Mouse (Mus musculus): ENCODE measurements around the gene Dab1. TPM values are rescaled to one million over a fixed set of nuclear protein-coding genes. Genes with fewer than 3 reads are reported as not detected.

The Dab1 gene
- 33.3 and 35.8 TPM in 2 replicates for polyA plus RNA-seq (2012; rRNA removed)

DNA sequence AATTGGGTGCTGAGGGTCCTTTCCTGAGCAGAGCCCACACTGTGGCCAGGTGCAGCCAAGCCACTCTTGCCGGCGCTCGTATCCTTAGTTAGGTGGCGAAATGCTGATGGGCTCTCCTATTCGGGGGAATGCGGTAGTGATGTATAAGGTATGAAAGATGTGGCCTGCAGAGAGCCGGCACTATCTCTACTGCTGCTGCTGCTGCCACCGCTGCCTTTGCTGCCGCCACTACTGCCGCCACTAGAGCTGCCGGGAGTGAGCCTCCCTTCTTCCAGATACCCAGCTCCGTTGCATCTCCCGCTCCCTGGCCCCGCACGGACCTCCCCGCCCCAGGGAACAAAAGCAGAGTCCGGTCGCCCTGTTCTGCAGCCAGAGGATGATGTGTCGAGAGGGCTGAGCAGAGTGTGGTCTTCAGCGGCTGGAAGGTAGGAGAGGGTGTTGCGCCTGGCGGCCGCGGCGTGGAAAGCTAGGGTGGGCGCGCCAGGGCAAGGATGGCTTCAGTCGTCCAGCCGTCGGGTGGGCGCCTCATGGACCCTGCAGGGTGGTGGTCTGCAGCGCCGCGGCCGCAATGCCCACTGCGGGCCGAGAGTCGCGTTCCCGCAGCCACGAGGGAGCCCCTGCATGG lies at the start of gene Dab1:
Dab1 (plus strand) TSS at position 39 of the 625 bp plus-strand sequence.
- Histone ChIP-seq H3K27ac (ENCODE audit: insufficient read depth, low read length) (no peak within 1 kb of the TSS), H3K4me1 (ENCODE audit: control insufficient read depth, insufficient read depth, low read length) (no peaks in the 10 kb centered on the region), H3K4me3 (replicated peaks; ENCODE audit: insufficient read depth, low read depth, low read length) (peak within 1 kb of the TSS; percentile 15), H3K27me3 (ENCODE audit: control insufficient read depth, insufficient read depth, low read length) (no peaks in the 10 kb centered on the region; the same call in 1 of the 2 replicates)
- TF ChIP-seq POLR2A (IDR thresholded peaks at IDR 0.05; ENCODE audit: borderline replicate concordance, insufficient read depth, low read length): no peak
- TF ChIP-seq CTCF (IDR thresholded peaks at IDR 0.05; ENCODE audit: borderline replicate concordance, insufficient read depth, low read depth, low read length): no peak
- WGBS: 1% methylated on average over 41 of the region's 41 CpGs
- DNase-seq: peak; percentile 5 to 24

GRCm38 (mm10) chr4:103571721-103572352 lies 47.3 kb upstream of the Dab1 start:
- no peak overlapping the region for H3K4me3 ChIP-seq (replicated peaks; ENCODE audit: insufficient read depth, low read depth, low read length)
- H3K27me3 ChIP-seq (ENCODE audit: control insufficient read depth, insufficient read depth, low read length): no peaks in the 10 kb centered on the region
- TF ChIP-seq POLR2A (IDR thresholded peaks at IDR 0.05; ENCODE audit: borderline replicate concordance, insufficient read depth, low read length) (no peak), CTCF (IDR thresholded peaks at IDR 0.05; ENCODE audit: borderline replicate concordance, insufficient read depth, low read depth, low read length) (no peak)
- no peaks in the 10 kb centered on the region for H3K4me1 ChIP-seq (ENCODE audit: control insufficient read depth, insufficient read depth, low read length)
- H3K27ac ChIP-seq (ENCODE audit: insufficient read depth, low read length): no peak overlapping the region
- no peak for DNase-seq
- WGBS: 83% methylated on average over 4 of the region's 4 CpGs

DNA sequence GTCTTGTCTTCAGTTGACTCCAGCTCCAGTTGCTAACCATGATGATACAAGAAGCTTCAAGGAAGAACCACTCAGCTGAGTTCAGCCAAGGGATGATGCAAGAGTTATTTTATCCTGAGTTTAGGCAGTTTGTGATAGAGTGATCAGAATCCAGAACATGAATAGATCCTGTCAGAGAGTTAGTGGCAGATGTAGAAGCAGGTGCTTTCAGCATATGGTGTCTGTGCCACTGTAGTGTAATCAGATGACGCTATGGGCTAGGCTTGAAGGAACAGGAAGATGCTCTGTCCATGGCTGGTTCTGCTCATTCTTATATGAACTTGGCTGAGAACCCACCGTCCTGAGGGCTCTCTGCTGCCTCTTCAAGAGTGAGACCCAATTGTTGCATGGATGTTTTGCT lies 43.6 kb upstream of the Dab1 start:
- TF ChIP-seq POLR2A (IDR thresholded peaks at IDR 0.05; ENCODE audit: borderline replicate concordance, insufficient read depth, low read length): no peak
- TF ChIP-seq CTCF (IDR thresholded peaks at IDR 0.05; ENCODE audit: borderline replicate concordance, insufficient read depth, low read depth, low read length): no peak
- H3K4me1 ChIP-seq (ENCODE audit: control insufficient read depth, insufficient read depth, low read length): peaks cover 3% of the 10 kb centered on the region; the same call in 1 of the 2 replicates
- no peaks in the 10 kb centered on the region for H3K27me3 ChIP-seq (ENCODE audit: control insufficient read depth, insufficient read depth, low read length)
- H3K4me3 ChIP-seq (replicated peaks; ENCODE audit: insufficient read depth, low read depth, low read length): no peak overlapping the region
- WGBS: 73% methylated on average over 2 of the region's 2 CpGs
- DNase-seq: no peak
- H3K27ac ChIP-seq (ENCODE audit: insufficient read depth, low read length): no peak overlapping the region

- H3K27ac ChIP-seq (ENCODE audit: insufficient read depth, low read length): no peak overlapping the region
- no peak for DNase-seq
- no peak overlapping the region for H3K4me3 ChIP-seq (replicated peaks; ENCODE audit: insufficient read depth, low read depth, low read length)
- WGBS: 38% methylated on average over 6 of the region's 6 CpGs
- no peak for TF ChIP-seq POLR2A (IDR thresholded peaks at IDR 0.05; ENCODE audit: borderline replicate concordance, insufficient read depth, low read length)
- no peak for TF ChIP-seq CTCF (IDR thresholded peaks at IDR 0.05; ENCODE audit: borderline replicate concordance, insufficient read depth, low read depth, low read length)
- peaks cover 3% of the 10 kb centered on the region; the same call in 1 of the 2 replicates for H3K4me1 ChIP-seq (ENCODE audit: control insufficient read depth, insufficient read depth, low read length)
- no peaks in the 10 kb centered on the region for H3K27me3 ChIP-seq (ENCODE audit: control insufficient read depth, insufficient read depth, low read length)
These were observed 42.9 kb upstream of the Dab1 start for GRCm38 (mm10) chr4:103576305-103576704.

DNA sequence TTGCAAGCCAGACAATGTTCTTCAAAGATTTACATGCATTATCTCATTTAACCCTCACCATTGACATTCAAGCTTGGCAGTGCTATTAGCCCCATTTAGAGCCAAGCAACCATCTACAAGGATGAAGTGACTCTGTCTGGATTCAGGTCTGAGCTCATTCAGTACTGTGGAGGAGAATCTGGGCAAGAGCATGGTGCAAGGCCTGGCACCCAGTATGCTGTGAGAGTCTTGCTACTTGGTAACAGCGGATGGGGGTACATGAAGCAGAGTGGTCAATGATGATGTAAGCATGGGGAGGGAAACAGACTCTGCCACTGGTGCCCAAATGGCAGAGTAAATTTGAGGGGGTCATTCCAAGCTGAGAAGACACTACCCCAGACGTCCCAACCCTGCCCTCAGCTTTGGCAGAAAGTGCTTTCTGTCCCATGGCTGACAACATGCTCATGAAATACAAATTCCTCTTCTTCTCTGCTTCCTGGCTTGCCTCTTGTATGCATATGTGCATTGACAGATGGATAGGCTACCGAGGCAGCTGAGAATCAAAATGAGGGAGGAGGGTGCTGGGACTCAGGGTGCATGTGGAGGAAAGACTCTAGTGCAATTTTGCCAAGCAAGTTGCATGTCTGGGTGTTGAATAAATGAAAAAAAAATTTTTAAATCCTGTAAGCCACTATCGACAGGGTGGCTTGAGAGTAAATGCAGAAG lies 41.9 kb upstream of the Dab1 start:
- Histone ChIP-seq H3K27me3 (ENCODE audit: control insufficient read depth, insufficient read depth, low read length) (no peaks in the 10 kb centered on the region; the same call in 1 of the 2 replicates), H3K4me1 (ENCODE audit: control insufficient read depth, insufficient read depth, low read length) (peaks cover 3% of the 10 kb centered on the region; the same call in 1 of the 2 replicates), H3K4me3 (replicated peaks; ENCODE audit: insufficient read depth, low read depth, low read length) (no peak overlapping the region), H3K27ac (ENCODE audit: insufficient read depth, low read length) (no peak overlapping the region)
- WGBS: 26% methylated on average over 4 of the region's 4 CpGs
- peak in 1 of 2 experiments; percentile 8 for DNase-seq
- no peak for TF ChIP-seq CTCF (IDR thresholded peaks at IDR 0.05; ENCODE audit: borderline replicate concordance, insufficient read depth, low read depth, low read length)
- TF ChIP-seq POLR2A (IDR thresholded peaks at IDR 0.05; ENCODE audit: borderline replicate concordance, insufficient read depth, low read length): no peak

GRCm38 (mm10) chr4:103577821-103578220 lies 41.3 kb upstream of the Dab1 start:
- Histone ChIP-seq H3K4me1 (ENCODE audit: control insufficient read depth, insufficient read depth, low read length) (peaks cover 3% of the 10 kb centered on the region; the same call in 1 of the 2 replicates), H3K27me3 (ENCODE audit: control insufficient read depth, insufficient read depth, low read length) (no peaks in the 10 kb centered on the region; the same call in 1 of the 2 replicates), H3K4me3 (replicated peaks; ENCODE audit: insufficient read depth, low read depth, low read length) (no peak overlapping the region), H3K27ac (ENCODE audit: insufficient read depth, low read length) (no peak overlapping the region)
- no peak for TF ChIP-seq POLR2A (IDR thresholded peaks at IDR 0.05; ENCODE audit: borderline replicate concordance, insufficient read depth, low read length)
- TF ChIP-seq CTCF (IDR thresholded peaks at IDR 0.05; ENCODE audit: borderline replicate concordance, insufficient read depth, low read depth, low read length): no peak
- DNase-seq: peak in 1 of 2 experiments; percentile 3
- WGBS: 31% methylated on average over 7 of the region's 7 CpGs

DNA sequence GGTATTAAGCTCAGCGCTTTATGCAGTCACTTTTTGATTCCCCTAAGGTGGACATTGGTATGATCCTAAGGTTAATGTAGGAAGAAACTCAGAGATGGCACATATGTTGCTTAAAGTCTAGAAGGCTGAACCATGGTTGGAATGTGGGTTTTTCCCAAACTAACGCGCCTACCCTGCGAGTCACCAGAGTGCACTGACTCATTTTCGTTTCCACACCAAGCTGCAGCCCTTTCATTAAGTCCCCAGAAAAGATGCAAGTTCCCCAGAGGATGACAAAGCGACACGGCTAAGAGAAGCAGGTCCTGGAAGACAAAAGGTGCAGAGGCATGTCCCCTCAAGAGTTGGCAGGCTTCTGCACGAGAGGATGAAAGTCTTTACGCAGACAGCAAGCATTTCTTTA lies 39.1 kb upstream of the Dab1 start:
- DNase-seq: no peak
- WGBS: 91% methylated on average over 9 of the region's 9 CpGs
- Histone ChIP-seq H3K27me3 (ENCODE audit: control insufficient read depth, insufficient read depth, low read length) (no peaks in the 10 kb centered on the region; the same call in 1 of the 2 replicates), H3K4me1 (ENCODE audit: control insufficient read depth, insufficient read depth, low read length) (peaks cover 3% of the 10 kb centered on the region; the same call in 1 of the 2 replicates), H3K4me3 (replicated peaks; ENCODE audit: insufficient read depth, low read depth, low read length) (no peak overlapping the region), H3K27ac (ENCODE audit: insufficient read depth, low read length) (no peak overlapping the region)
- TF ChIP-seq POLR2A (IDR thresholded peaks at IDR 0.05; ENCODE audit: borderline replicate concordance, insufficient read depth, low read length) (no peak), CTCF (IDR thresholded peaks at IDR 0.05; ENCODE audit: borderline replicate concordance, insufficient read depth, low read depth, low read length) (no peak)
